Mouse (Mus musculus): ENCODE data around the gene Eva1a. TPM values are rescaled to one million over a fixed set of nuclear protein-coding genes. Genes with fewer than 3 reads are reported as not detected.

Gene Eva1a
- polyA plus RNA-seq (2014; fragmentation: Nextera tagmentation; extraction: Ambion mirVana), result 22.3 and 22.4 TPM in 2 replicates

- 12% methylated on average over 11 of the region's 11 CpGs for WGBS
- Histone ChIP-seq H3K4me3 (ENCODE audit: low read depth, low read length) (peak within 1 kb of the TSS; percentile 72), H3K9ac (ENCODE audit: low read length) (peak within 1 kb of the TSS; percentile 71), H3K9me3 (ENCODE audit: control insufficient read depth, low read length) (no peaks in the 10 kb centered on the region), H3K4me1 (replicated peaks; ENCODE audit: control insufficient read depth, insufficient read depth, low read length) (peaks cover 37% of the 10 kb centered on the region), H3K36me3 (ENCODE audit: control insufficient read depth, insufficient read depth, low read length) (no peaks in the 10 kb centered on the region), H3K27me3 (replicated peaks; ENCODE audit: control insufficient read depth, insufficient read depth, low read length) (0 out of 2 replicates have a peak, but pooled peaks cover 4% of the 10 kb centered on the region), H3K27ac (ENCODE audit: low read depth) (peak within 1 kb of the TSS; percentile 86), H3K4me2 (ENCODE audit: low read length) (peak within 1 kb of the TSS; percentile 79)
- DNase-seq (ENCODE audit: low spot score) (no peak), ATAC-seq (replicated peaks; ENCODE audit: low FRiP score, low TSS enrichment, low read depth) (peak; percentile 34; the same call in 1 of the 2 replicates)
These were observed at the start of gene Eva1a for GRCm38 (mm10) chr6:82040834-82041487. Gene Eva1a, plus strand, starts transcription at chr6:82041043.

DNA sequence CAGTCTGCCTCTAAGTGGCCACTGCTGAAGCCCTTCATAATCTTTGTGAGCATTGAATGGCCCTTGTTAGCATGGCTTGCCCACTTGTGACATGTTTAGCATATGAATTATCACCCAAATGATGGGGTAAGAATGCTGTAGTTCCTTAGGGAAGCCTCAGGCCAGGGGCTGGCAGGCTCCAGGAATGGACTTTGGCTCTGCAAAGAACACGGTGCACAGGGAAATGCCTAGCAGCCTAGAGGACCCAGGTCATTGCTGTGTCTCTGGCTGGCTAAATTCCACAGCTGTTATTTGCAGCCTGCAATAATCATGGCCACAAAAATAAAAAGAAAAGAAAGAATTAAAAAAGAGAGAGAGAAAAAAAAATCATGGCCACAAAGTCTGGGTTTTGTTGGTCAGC is 28.5 kb upstream of the Eva1a start:
- H3K27ac ChIP-seq (ENCODE audit: low read depth), result no peak overlapping the region
- no peak for DNase-seq (ENCODE audit: low spot score)
- no peaks in the 10 kb centered on the region for H3K4me1 ChIP-seq (replicated peaks; ENCODE audit: control insufficient read depth, insufficient read depth, low read length)
- 64% methylated on average over 1 of the region's 1 CpGs for WGBS
- no peaks in the 10 kb centered on the region for H3K36me3 ChIP-seq (ENCODE audit: control insufficient read depth, insufficient read depth, low read length)
- H3K4me2 ChIP-seq (ENCODE audit: low read length), result no peak overlapping the region
- no peak for ATAC-seq (replicated peaks; ENCODE audit: low FRiP score, low TSS enrichment, low read depth)
- H3K27me3 ChIP-seq (replicated peaks; ENCODE audit: control insufficient read depth, insufficient read depth, low read length), result no peaks in the 10 kb centered on the region
- H3K9me3 ChIP-seq (ENCODE audit: control insufficient read depth, low read length), result no peaks in the 10 kb centered on the region
- no peak overlapping the region for H3K4me3 ChIP-seq (ENCODE audit: low read depth, low read length)
- no peak overlapping the region for H3K9ac ChIP-seq (ENCODE audit: low read length)

GRCm38 (mm10) chr6:82021074-82021473 is 19.8 kb upstream of the Eva1a start:
- no peak overlapping the region for H3K27ac ChIP-seq (ENCODE audit: low read depth)
- H3K9me3 ChIP-seq (ENCODE audit: control insufficient read depth, low read length), result no peaks in the 10 kb centered on the region
- H3K36me3 ChIP-seq (ENCODE audit: control insufficient read depth, insufficient read depth, low read length), result no peaks in the 10 kb centered on the region
- DNase-seq (ENCODE audit: low spot score) (no peak), ATAC-seq (replicated peaks; ENCODE audit: low FRiP score, low TSS enrichment, low read depth) (no peak)
- H3K4me3 ChIP-seq (ENCODE audit: low read depth, low read length), result no peak overlapping the region
- H3K27me3 ChIP-seq (replicated peaks; ENCODE audit: control insufficient read depth, insufficient read depth, low read length), result no peaks in the 10 kb centered on the region
- H3K4me2 ChIP-seq (ENCODE audit: low read length), result no peak overlapping the region
- H3K4me1 ChIP-seq (replicated peaks; ENCODE audit: control insufficient read depth, insufficient read depth, low read length), result no peaks in the 10 kb centered on the region
- 85% methylated on average over 5 of the region's 5 CpGs for WGBS
- H3K9ac ChIP-seq (ENCODE audit: low read length), result no peak overlapping the region

- Histone ChIP-seq H3K4me2 (ENCODE audit: low read length) (no peak overlapping the region), H3K4me1 (replicated peaks; ENCODE audit: control insufficient read depth, insufficient read depth, low read length) (no peaks in the 10 kb centered on the region), H3K36me3 (ENCODE audit: control insufficient read depth, insufficient read depth, low read length) (no peaks in the 10 kb centered on the region), H3K9me3 (ENCODE audit: control insufficient read depth, low read length) (no peaks in the 10 kb centered on the region), H3K27me3 (replicated peaks; ENCODE audit: control insufficient read depth, insufficient read depth, low read length) (no peaks in the 10 kb centered on the region), H3K27ac (ENCODE audit: low read depth) (no peak overlapping the region), H3K4me3 (ENCODE audit: low read depth, low read length) (no peak overlapping the region), H3K9ac (ENCODE audit: low read length) (no peak overlapping the region)
- ATAC-seq (replicated peaks; ENCODE audit: low FRiP score, low TSS enrichment, low read depth) (no peak), DNase-seq (ENCODE audit: low spot score) (no peak)
- 85% methylated on average over 5 of the region's 5 CpGs for WGBS
These were observed 19.3 kb upstream of the Eva1a start for GRCm38 (mm10) chr6:82021494-82021893.

DNA sequence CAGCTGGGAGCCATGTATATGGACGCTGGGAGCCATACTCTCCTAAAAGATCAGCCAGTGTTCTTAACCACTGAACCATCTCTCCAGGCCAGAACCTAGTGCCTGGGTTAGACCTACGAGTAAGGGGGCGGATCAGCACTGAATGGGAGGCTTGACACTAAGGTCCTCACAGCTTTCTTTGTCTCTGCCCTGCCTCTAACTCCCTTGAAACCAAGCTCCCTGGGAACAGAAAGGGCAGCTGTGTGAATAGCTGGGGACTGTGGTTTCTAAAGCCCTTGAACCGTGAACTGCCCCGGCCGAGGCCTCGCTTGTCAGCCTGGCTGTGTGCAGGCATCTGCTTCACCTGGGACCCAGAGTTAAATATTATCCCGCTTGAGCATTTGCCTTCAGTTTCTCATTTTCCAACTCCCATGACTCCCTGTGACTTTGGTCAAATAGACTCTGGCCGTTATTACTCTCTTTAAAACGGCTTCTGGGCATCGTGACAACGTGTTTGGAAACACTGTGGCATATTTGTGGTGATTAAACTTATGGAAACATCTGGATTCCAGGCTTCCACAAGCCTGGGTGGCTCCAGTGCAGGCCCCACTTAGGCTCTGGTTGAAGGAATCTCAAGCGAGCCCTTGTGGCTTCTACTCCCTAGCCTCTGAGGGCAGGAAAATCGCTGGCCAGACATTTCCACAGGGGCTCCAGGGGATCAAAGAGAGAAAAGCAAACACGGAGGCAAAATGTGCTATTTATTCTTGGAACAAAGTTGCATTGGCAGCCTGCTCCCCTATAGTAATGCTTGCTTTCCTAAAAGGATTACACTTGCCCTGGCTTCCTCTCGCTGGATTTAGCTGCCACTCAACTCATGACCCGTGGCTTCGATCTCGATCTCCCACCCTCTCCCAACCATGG is 11.0 kb upstream of the Eva1a start:
- Histone ChIP-seq H3K27ac (ENCODE audit: low read depth) (0 out of 2 replicates have a peak overlapping the region, but pooled peaks have one; percentile 14), H3K9me3 (ENCODE audit: control insufficient read depth, low read length) (no peaks in the 10 kb centered on the region), H3K36me3 (ENCODE audit: control insufficient read depth, insufficient read depth, low read length) (no peaks in the 10 kb centered on the region), H3K4me1 (replicated peaks; ENCODE audit: control insufficient read depth, insufficient read depth, low read length) (peaks cover 4% of the 10 kb centered on the region; the same call in 1 of the 2 replicates), H3K4me3 (ENCODE audit: low read depth, low read length) (no peak overlapping the region), H3K9ac (ENCODE audit: low read length) (no peak overlapping the region), H3K4me2 (ENCODE audit: low read length) (no peak overlapping the region), H3K27me3 (replicated peaks; ENCODE audit: control insufficient read depth, insufficient read depth, low read length) (no peaks in the 10 kb centered on the region)
- WGBS, result 50% methylated on average over 19 of the region's 19 CpGs
- ATAC-seq (replicated peaks; ENCODE audit: low FRiP score, low TSS enrichment, low read depth) (peak; percentile 43; the same call in 1 of the 2 replicates), DNase-seq (ENCODE audit: low spot score) (peak; percentile 57)

- Histone ChIP-seq H3K4me3 (ENCODE audit: low read depth, low read length) (no peak overlapping the region), H3K9ac (ENCODE audit: low read length) (no peak overlapping the region), H3K4me2 (ENCODE audit: low read length) (no peak overlapping the region), H3K4me1 (replicated peaks; ENCODE audit: control insufficient read depth, insufficient read depth, low read length) (peaks cover 4% of the 10 kb centered on the region; the same call in 1 of the 2 replicates), H3K36me3 (ENCODE audit: control insufficient read depth, insufficient read depth, low read length) (no peaks in the 10 kb centered on the region), H3K27ac (ENCODE audit: low read depth) (no peak overlapping the region), H3K27me3 (replicated peaks; ENCODE audit: control insufficient read depth, insufficient read depth, low read length) (no peaks in the 10 kb centered on the region), H3K9me3 (ENCODE audit: control insufficient read depth, low read length) (no peaks in the 10 kb centered on the region)
- no peak for ATAC-seq (replicated peaks; ENCODE audit: low FRiP score, low TSS enrichment, low read depth)
- WGBS, result 73% methylated on average over 8 of the region's 8 CpGs
- no peak for DNase-seq (ENCODE audit: low spot score)
These were observed 10.3 kb upstream of the Eva1a start for GRCm38 (mm10) chr6:82030511-82030884.

DNA sequence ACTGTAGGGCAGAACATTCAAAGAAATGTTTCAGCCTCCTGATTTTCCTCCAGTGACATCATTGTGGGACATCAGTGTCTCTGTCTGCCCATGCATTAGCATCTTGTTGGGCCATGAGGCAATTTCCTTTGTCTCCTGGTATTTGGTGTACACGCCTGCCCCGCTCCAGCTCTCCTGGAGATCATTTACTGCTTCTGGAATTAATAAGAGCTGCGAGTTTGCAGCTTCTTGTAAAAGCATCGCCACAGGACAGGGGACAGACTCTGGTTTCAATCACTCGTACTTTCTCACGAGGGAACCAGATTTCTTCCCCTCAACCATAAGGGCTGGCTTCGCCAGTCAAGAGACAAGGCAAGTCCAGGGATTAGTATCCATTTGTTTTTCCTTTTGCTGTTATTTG is 3.6 kb upstream of the Eva1a start:
- no peak for ATAC-seq (replicated peaks; ENCODE audit: low FRiP score, low TSS enrichment, low read depth)
- DNase-seq (ENCODE audit: low spot score), result no peak
- no peak overlapping the region for H3K27ac ChIP-seq (ENCODE audit: low read depth)
- H3K4me2 ChIP-seq (ENCODE audit: low read length), result no peak overlapping the region
- H3K27me3 ChIP-seq (replicated peaks; ENCODE audit: control insufficient read depth, insufficient read depth, low read length), result 0 out of 2 replicates have a peak, but pooled peaks cover 4% of the 10 kb centered on the region
- H3K4me3 ChIP-seq (ENCODE audit: low read depth, low read length), result no peak overlapping the region
- H3K4me1 ChIP-seq (replicated peaks; ENCODE audit: control insufficient read depth, insufficient read depth, low read length), result peaks cover 11% of the 10 kb centered on the region; the same call in 1 of the 2 replicates
- no peaks in the 10 kb centered on the region for H3K36me3 ChIP-seq (ENCODE audit: control insufficient read depth, insufficient read depth, low read length)
- H3K9me3 ChIP-seq (ENCODE audit: control insufficient read depth, low read length), result no peaks in the 10 kb centered on the region
- no peak overlapping the region for H3K9ac ChIP-seq (ENCODE audit: low read length)
- WGBS, result 51% methylated on average over 7 of the region's 7 CpGs

DNA sequence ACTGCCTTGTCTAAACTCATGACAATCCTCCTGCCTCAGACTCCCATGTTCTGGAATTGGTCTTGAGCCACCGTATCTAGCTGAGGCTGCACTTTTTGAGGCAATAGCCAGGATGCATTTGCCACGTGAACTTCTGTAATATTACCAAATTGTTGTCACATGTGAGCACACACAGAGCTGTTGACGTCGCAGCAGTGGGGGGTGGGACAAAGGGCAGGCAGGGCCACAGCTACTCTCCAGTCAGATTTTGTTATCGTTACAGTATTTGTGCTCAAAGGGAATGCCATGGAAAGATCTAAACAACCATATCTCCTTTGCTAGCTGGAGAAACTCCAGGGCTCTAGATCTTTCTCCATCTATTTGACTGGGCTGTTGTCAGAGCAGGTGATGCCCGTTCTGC is 1.6 kb upstream of the Eva1a start:
- Histone ChIP-seq H3K4me3 (ENCODE audit: low read depth, low read length) (no peak overlapping the region), H3K4me1 (replicated peaks; ENCODE audit: control insufficient read depth, insufficient read depth, low read length) (peaks cover 24% of the 10 kb centered on the region; the same call in 1 of the 2 replicates), H3K27ac (ENCODE audit: low read depth) (no peak overlapping the region), H3K27me3 (replicated peaks; ENCODE audit: control insufficient read depth, insufficient read depth, low read length) (0 out of 2 replicates have a peak, but pooled peaks cover 4% of the 10 kb centered on the region), H3K36me3 (ENCODE audit: control insufficient read depth, insufficient read depth, low read length) (no peaks in the 10 kb centered on the region), H3K9ac (ENCODE audit: low read length) (no peak overlapping the region), H3K4me2 (ENCODE audit: low read length) (no peak overlapping the region), H3K9me3 (ENCODE audit: control insufficient read depth, low read length) (no peaks in the 10 kb centered on the region)
- 66% methylated on average over 6 of the region's 6 CpGs for WGBS
- no peak for DNase-seq (ENCODE audit: low spot score)
- ATAC-seq (replicated peaks; ENCODE audit: low FRiP score, low TSS enrichment, low read depth), result no peak
